Mouse (Mus musculus) stomach, embryonic 14.5 days (tissue): ENCODE data around the gene Lgals4. TPM values are rescaled to one million over a fixed set of nuclear protein-coding genes. Genes with fewer than 3 reads are reported as not detected.

Experiments
- ATAC-seq: fragments of 200-750 bp; cut with Nextera tagmentation; 2 replicates; pipeline ENCODE4 v1.8.0; 2017; ENCODE audit warnings: low read depth, moderate TSS enrichment; ENCODE audit not compliant: insufficient number of reproducible peaks, insufficient read depth, low FRiP score
- H3K27ac ChIP-seq: fragments of 300-500 bp; sonication (generic); 2 replicates; pipeline ENCODE4 v1.5.1; 2014; ENCODE audit warnings: mild to moderate bottlenecking, low read length, moderate library complexity, mixed read lengths
- H3K27me3 ChIP-seq: fragments of 300-500 bp; sonication (generic); 2 replicates; pipeline ENCODE4 v1.6.1; 2014; ENCODE audit warnings: low read length, control low read depth, mixed read lengths; ENCODE audit not compliant: control insufficient read depth, insufficient read depth
- H3K36me3 ChIP-seq: fragments of 300-500 bp; sonication (generic); 2 replicates; pipeline ENCODE4 v1.6.1; 2014; ENCODE audit warnings: mild to moderate bottlenecking, control low read depth, low read length, moderate library complexity, mixed read lengths; ENCODE audit not compliant: control insufficient read depth, insufficient read depth
- H3K4me1 ChIP-seq: fragments of 300-500 bp; sonication (generic); 2 replicates; pipeline ENCODE4 v1.6.1; 2014; ENCODE audit warnings: low read length, control low read depth, mixed read lengths; ENCODE audit not compliant: control insufficient read depth, insufficient read depth
- H3K4me2 ChIP-seq: fragments of 300-500 bp; sonication (generic); replicated peaks from 2 replicates; pipeline ENCODE4 v1.6.1; 2014; ENCODE audit warnings: low read depth, low read length, control low read depth
- H3K4me3 ChIP-seq: fragments of 300-500 bp; sonication (generic); 2 replicates; pipeline ENCODE4 v1.5.1; 2014; ENCODE audit warnings: low read depth, low read length, control low read depth
- H3K9ac ChIP-seq: fragments of 300-500 bp; sonication (generic); replicated peaks from 2 replicates; pipeline ENCODE4 v1.6.1; 2014; ENCODE audit warnings: low read depth, mild to moderate bottlenecking, control low read depth, low read length, moderate library complexity, mixed read lengths
- H3K9me3 ChIP-seq: fragments of 300-500 bp; sonication (generic); 2 replicates; pipeline ENCODE4 v1.6.1; 2016; ENCODE audit warnings: low read depth, low read length, control low read depth; ENCODE audit not compliant: control insufficient read depth
- WGBS: fragments of 180-500 bp; shearing (Covaris S2); extraction: QIAGEN DNeasy Blood & Tissue Kit; methylation state at CpG from one replicate; pipeline ENCODE4 v1.1.7; 2014; 5-methylcytosine and 5-hydroxymethylcytosine counted together
- polyA plus RNA-seq: library from polyadenylated mRNA; unstranded; fragments of >200 nt; fragmentation: Nextera tagmentation; extraction: Ambion mirVana; gene quantifications from 2 replicates; pipeline ENCODE4 v1.2.1, GENCODE M21; 2014

The Lgals4 gene
- polyA plus RNA-seq, 1 experiment from 2014 or later: 127 TPM

DNA sequence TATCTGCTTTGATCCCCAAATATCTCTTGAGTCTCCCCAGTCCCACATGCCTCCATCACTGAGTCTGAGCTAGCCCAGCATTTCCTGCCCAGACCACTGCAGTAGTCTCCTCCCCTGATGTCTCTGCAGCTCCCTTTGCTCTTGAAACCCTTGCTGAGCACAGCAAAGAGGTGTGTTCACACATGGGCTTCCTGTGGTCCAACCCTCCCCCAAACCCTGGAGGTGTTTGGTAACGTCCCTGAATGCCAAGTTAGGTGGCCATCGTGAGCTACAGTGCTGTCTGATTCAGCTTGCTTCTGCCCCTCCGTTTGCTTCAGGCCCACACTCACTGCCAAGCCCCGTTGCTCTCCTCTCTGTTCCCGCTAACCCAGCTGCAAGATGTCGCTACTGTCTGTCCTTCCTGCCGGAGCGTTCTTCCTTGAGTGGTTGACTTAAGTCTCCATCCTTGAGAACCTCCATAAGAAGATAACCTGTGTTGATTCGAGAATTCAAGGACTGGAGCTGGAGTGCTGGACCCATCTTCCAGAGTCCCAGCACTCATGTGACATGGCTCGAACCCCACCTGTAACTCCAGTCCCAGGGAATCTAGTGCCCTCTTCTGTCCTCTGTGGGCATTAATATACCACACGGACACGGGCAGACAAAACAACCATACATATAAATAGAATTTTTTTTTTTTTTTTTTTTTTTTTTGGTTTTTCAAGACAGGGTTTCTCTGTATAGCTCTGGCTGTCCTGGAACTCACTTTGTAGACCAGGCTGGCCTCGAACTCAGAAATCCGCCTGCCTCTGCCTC lies 41.1 kb upstream of the Lgals4 start:
- WGBS: 70% methylated on average over 12 of the region's 14 CpGs

DNA sequence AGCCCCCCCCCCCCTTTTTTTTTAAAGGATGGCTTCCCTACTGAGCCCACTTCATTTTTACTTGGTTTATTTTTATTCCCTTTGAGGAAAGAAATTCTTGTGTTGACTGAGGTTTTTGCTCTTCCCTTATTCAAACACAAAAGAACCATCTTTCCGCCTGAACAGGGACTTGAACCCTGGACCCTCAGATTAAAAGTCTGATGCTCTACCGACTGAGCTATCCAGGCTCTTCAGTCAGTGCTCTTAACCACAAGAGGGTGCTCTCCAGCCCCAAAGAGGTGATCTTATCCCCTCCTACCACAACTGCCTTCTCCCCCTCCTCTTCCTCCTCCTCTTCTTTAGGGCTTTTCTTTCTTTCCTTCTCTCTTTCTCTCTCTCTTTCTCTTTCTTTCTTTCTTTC lies 39.8 kb upstream of the Lgals4 start:
- 54% methylated on average over 2 of the region's 2 CpGs for WGBS
- no peak for ATAC-seq
- Histone ChIP-seq H3K4me1 (peaks cover 13% of the 10 kb centered on the region), H3K27ac (no peak overlapping the region), H3K9ac (no peak overlapping the region), H3K36me3 (no peaks in the 10 kb centered on the region), H3K4me2 (no peak overlapping the region), H3K4me3 (no peak overlapping the region), H3K27me3 (no peaks in the 10 kb centered on the region), H3K9me3 (no peaks in the 10 kb centered on the region)

More for the DNA sequence above, 41.1 kb upstream of the Lgals4 start:
- Histone ChIP-seq H3K4me3 (no peak overlapping the region), H3K27me3 (no peaks in the 10 kb centered on the region), H3K27ac (no peak overlapping the region), H3K36me3 (no peaks in the 10 kb centered on the region; the same call in 1 of the 2 replicates), H3K4me2 (no peak overlapping the region), H3K9me3 (no peaks in the 10 kb centered on the region), H3K4me1 (peaks cover 19% of the 10 kb centered on the region), H3K9ac (no peak overlapping the region)
- ATAC-seq: no peak

DNA sequence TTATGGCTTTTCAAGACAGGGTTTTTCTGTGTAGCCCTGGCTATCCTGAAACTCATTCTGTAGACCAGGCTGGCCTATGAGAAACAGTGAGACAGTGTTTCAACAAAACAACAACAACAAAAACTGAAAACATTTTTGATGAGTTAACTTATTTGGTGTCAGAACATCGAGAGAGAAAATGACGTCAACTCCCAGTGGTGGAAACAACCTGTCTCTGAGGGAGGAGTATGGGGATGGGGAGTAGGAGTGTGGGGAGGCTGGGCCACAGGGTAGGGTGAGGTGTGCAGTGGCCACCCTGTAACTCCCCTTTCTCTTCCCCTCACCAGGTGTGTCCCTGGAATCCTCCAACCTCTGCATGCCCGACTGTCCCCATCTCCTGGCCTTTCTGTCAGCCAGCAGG lies 39.2 kb upstream of the Lgals4 start:
- H3K4me3 ChIP-seq: no peak overlapping the region
- no peak overlapping the region for H3K9ac ChIP-seq
- no peaks in the 10 kb centered on the region for H3K36me3 ChIP-seq
- H3K27ac ChIP-seq: no peak overlapping the region
- peaks cover 8% of the 10 kb centered on the region; the same call in 1 of the 2 replicates for H3K4me1 ChIP-seq
- no peaks in the 10 kb centered on the region for H3K9me3 ChIP-seq
- ATAC-seq: no peak
- H3K4me2 ChIP-seq: no peak overlapping the region
- 76% methylated on average over 3 of the region's 3 CpGs for WGBS
- no peaks in the 10 kb centered on the region for H3K27me3 ChIP-seq

DNA sequence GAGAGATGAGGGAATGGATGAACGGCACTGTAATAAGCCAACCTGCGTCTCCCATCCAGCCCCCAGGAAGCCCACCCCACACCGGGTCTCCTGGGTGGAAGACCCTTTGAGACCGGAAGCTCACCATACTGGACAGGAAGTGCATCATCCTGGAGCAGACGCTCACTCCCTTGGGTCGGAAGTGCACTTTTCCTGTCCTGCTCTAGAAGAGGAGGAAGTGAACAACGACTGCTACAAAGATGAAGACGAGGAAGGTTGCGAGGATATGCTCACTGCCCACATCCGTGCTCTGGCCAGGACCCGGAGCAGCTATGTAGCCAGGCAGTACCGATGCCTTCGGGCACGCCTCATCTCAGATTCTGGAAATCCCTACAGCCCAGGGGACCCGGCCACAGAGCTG lies 37.8 kb upstream of the Lgals4 start:
- Histone ChIP-seq H3K9me3 (no peaks in the 10 kb centered on the region), H3K36me3 (no peaks in the 10 kb centered on the region), H3K4me1 (0 out of 2 replicates have a peak, but pooled peaks cover 4% of the 10 kb centered on the region), H3K9ac (no peak overlapping the region), H3K4me2 (no peak overlapping the region), H3K4me3 (no peak overlapping the region), H3K27ac (no peak overlapping the region), H3K27me3 (no peaks in the 10 kb centered on the region)
- 76% methylated on average over 15 of the region's 15 CpGs for WGBS
- no peak for ATAC-seq

DNA sequence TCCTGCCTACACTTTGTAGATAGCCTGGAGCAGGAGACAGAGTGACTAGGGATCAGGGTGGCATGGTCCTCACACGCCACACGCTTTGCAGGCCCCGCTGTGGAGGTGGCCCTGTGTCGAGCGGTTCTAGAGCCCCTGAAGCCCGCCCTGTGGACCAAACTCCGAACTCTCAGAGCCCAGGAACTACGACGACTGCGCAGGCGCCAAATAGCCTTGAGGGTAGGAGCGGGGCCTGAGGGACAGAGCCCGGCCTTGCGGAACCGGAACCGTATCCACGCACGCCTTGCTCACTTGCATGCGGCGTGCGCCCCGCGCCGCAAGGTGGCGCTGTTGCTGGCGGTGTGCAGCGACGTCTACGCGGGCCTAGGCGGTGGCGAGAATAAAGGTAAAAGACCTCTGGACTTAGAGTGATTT lies 37.1 kb upstream of the Lgals4 start:
- ATAC-seq: peak; percentile 81

DNA sequence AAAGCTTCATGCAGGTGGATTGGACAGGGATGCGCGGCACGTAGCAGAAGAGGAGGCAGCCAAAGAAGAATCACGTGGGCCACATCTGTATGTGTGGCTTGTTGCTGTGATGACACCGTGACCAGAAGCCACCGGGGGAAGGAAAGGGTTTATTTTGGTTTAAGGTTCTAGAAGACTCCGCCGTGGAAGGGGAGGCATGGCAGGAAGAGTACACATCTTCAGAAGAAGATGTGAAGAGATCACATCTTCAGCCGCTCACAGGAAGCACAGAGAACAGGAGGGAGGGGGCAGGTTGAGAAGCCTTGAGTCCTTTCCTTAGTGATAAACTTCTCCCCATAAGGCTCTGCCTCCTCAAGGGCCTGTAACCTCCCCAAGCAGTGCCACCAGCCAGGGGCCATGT lies 33.7 kb upstream of the Lgals4 start:
- no peak overlapping the region for H3K4me2 ChIP-seq
- no peaks in the 10 kb centered on the region for H3K36me3 ChIP-seq
- H3K9ac ChIP-seq: no peak overlapping the region
- H3K4me1 ChIP-seq: peaks cover 31% of the 10 kb centered on the region
- ATAC-seq: no peak
- no peaks in the 10 kb centered on the region for H3K9me3 ChIP-seq
- H3K4me3 ChIP-seq: no peak overlapping the region
- H3K27ac ChIP-seq: no peak overlapping the region
- 91% methylated on average over 9 of the region's 9 CpGs for WGBS
- no peaks in the 10 kb centered on the region for H3K27me3 ChIP-seq

More for the DNA sequence above, 37.1 kb upstream of the Lgals4 start:
- Histone ChIP-seq H3K27ac (no peak overlapping the region; the same call in 1 of the 2 replicates), H3K4me3 (no peak overlapping the region), H3K27me3 (no peaks in the 10 kb centered on the region), H3K9ac (no peak overlapping the region), H3K36me3 (no peaks in the 10 kb centered on the region), H3K4me1 (peaks cover 4% of the 10 kb centered on the region; the same call in 1 of the 2 replicates), H3K4me2 (peak overlapping the region; percentile 22), H3K9me3 (no peaks in the 10 kb centered on the region)
- 15% methylated on average over 32 of the region's 32 CpGs for WGBS

DNA sequence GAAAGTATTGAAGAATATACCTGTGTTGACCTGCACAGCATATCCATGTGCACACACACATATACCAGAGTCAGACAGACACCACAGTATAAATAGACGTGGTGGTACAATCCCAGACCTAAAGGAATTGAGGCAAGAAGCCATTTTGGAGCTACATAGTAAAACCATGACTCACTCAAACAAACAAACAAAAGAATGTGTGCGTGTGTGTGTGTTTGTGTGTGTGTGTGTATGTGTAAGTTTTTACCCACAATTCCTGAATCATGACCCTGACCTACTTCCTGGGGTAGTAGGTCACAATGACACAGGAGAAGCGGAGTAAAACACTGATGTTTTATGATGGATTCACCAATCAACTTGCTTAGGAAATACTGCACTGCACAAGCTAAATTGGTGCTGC lies 32.2 kb upstream of the Lgals4 start:
- 56% methylated on average over 3 of the region's 3 CpGs for WGBS
- H3K9ac ChIP-seq: no peak overlapping the region

DNA sequence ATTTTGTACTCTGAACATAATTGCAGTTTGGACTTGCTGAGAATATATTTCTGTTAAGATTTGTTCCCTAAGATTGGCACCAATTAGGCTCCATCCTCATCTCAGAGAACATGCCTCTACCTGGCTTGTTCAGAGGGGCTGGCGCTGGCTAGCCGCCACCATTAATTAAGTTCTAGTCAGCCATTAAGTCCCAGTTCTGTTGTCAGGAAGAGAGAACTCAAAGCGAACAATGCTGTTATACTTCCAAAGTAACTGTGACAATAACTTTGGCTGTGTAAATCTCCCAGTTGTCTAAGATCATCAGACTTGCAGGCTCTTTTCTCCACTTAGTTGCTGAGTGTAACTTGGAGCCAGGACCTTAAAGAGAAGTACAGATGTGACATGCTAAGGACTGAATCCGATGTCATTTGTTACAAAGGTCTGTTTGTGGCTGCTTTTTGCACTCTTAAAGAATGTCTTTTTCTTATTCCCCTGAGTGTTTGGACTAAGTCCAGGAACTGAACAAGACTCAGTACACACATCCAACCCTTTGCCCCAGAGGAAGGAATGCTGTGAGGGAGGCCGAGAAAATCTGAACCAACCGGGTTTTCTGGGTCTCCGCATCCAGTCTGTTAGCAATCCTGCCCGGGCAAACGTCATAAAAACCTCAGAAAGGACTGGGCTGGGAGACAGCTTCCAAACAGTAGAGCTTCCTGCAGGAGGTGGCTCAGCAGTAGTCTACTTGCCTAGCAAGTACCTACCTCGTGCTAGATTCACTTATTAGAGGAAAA lies 31.6 kb upstream of the Lgals4 start:
- Histone ChIP-seq H3K4me1 (peaks cover 31% of the 10 kb centered on the region), H3K27ac (peak overlapping the region; percentile 96), H3K27me3 (no peaks in the 10 kb centered on the region), H3K4me2 (peak overlapping the region; percentile 8; the same call in 1 of the 2 replicates), H3K9me3 (no peaks in the 10 kb centered on the region), H3K9ac (no peak overlapping the region), H3K4me3 (no peak overlapping the region), H3K36me3 (no peaks in the 10 kb centered on the region)
- ATAC-seq: peak; percentile 64
- WGBS: 12% methylated on average over 10 of the region's 10 CpGs

More for the DNA sequence above, 32.2 kb upstream of the Lgals4 start:
- Histone ChIP-seq H3K9me3 (no peaks in the 10 kb centered on the region), H3K4me2 (peak overlapping the region; percentile 8; the same call in 1 of the 2 replicates), H3K27ac (peak overlapping the region; percentile 96), H3K4me1 (peaks cover 31% of the 10 kb centered on the region), H3K36me3 (no peaks in the 10 kb centered on the region), H3K27me3 (no peaks in the 10 kb centered on the region), H3K4me3 (no peak overlapping the region)
- no peak for ATAC-seq
